Mouse (Mus musculus) C2C12 (cell line): Measurements from ENCODE around the gene Zfp14.
A peak's percentile ranks its signal among the peaks of the same experiment; 100 is the strongest.

ENCODE experiments used
- CEBPB ChIP-seq: IDR thresholded peaks from one replicate; pipeline ENCODE4 v1.6.1; 2011; ENCODE audit warnings: low read depth, mild to moderate bottlenecking, control low read depth, moderate library complexity
- CTCF ChIP-seq: IDR thresholded peaks from one replicate; pipeline ENCODE4 v1.5.1; 2011; ENCODE audit not compliant: control insufficient read depth, insufficient read depth, insufficient read length
- MAX ChIP-seq: IDR thresholded peaks from one replicate; pipeline ENCODE4 v1.6.1; 2011; ENCODE audit warnings: mild to moderate bottlenecking, control low read depth
- MYOD1 ChIP-seq: IDR thresholded peaks from one replicate; pipeline ENCODE4 v1.6.1; 2011; ENCODE audit warnings: low read depth; ENCODE audit not compliant: control insufficient read depth, insufficient read length
- MYOG ChIP-seq: IDR thresholded peaks from one replicate; pipeline ENCODE4 v1.6.1; 2011; ENCODE audit not compliant: control insufficient read depth, insufficient read length; ENCODE audit errors: extremely low read depth
- USF1 ChIP-seq: IDR thresholded peaks from one replicate; pipeline ENCODE4 v1.6.1; 2011; ENCODE audit warnings: low read depth, mild to moderate bottlenecking, control low read depth, moderate library complexity

- no peak for TF ChIP-seq CTCF
- TF ChIP-seq MAX, result no peak
- no peak for TF ChIP-seq USF1
- TF ChIP-seq MYOD1, result peak; percentile 90
- TF ChIP-seq MYOG, result no peak
- no peak for TF ChIP-seq CEBPB
Measured at GRCm38 (mm10) chr7:30010551-30011195, 40.5 kb downstream of the Zfp14 start.
